Mouse (Mus musculus): ENCODE results near the gene Plcd3. TPM values are rescaled to one million over a fixed set of nuclear protein-coding genes. Genes with fewer than 3 reads are reported as not detected.

Plcd3 gene
- polyA plus RNA-seq, 1 experiment from 2014 or later = 13.6 TPM

- ATAC-seq (replicated peaks; ENCODE audit: extremely low read depth, insufficient read depth, low FRiP score) = no peak
- no peaks in the 10 kb centered on the region for H3K27me3 ChIP-seq (ENCODE audit: control insufficient read depth, insufficient read depth, low read length)
- H3K27ac ChIP-seq (ENCODE audit: low read length) = no peak overlapping the region
- H3K4me3 ChIP-seq (ENCODE audit: low read length) = no peak overlapping the region
- H3K36me3 ChIP-seq (ENCODE audit: control insufficient read depth, insufficient read depth) = no peaks in the 10 kb centered on the region
- H3K9ac ChIP-seq (ENCODE audit: low read length) = no peak overlapping the region
- H3K4me2 ChIP-seq (ENCODE audit: low read depth, low read length) = no peak overlapping the region
- 52% methylated on average over 5 of the region's 5 CpGs for WGBS
- H3K9me3 ChIP-seq (replicated peaks; ENCODE audit: control insufficient read depth, low read length) = no peaks in the 10 kb centered on the region
- H3K4me1 ChIP-seq (ENCODE audit: control insufficient read depth, insufficient read depth, low read length) = peaks cover 12% of the 10 kb centered on the region
These were observed 18.2 kb upstream of the Plcd3 start for GRCm38 (mm10) chr11:103119609-103120008.

- Histone ChIP-seq H3K4me1 (ENCODE audit: control insufficient read depth, insufficient read depth, low read length) (peaks cover 15% of the 10 kb centered on the region), H3K9ac (ENCODE audit: low read length) (0 out of 2 replicates have a peak overlapping the region, but pooled peaks have one; percentile 26), H3K9me3 (replicated peaks; ENCODE audit: control insufficient read depth, low read length) (no peaks in the 10 kb centered on the region), H3K4me3 (ENCODE audit: low read length) (no peak overlapping the region; the same call in 1 of the 2 replicates), H3K27me3 (ENCODE audit: control insufficient read depth, insufficient read depth, low read length) (no peaks in the 10 kb centered on the region), H3K27ac (ENCODE audit: low read length) (no peak overlapping the region), H3K4me2 (ENCODE audit: low read depth, low read length) (peak overlapping the region; percentile 93), H3K36me3 (ENCODE audit: control insufficient read depth, insufficient read depth) (no peaks in the 10 kb centered on the region)
- no peak for ATAC-seq (replicated peaks; ENCODE audit: extremely low read depth, insufficient read depth, low FRiP score)
- 79% methylated on average over 2 of the region's 2 CpGs for WGBS
These were observed 17.4 kb upstream of the Plcd3 start for GRCm38 (mm10) chr11:103118866-103119265.

- H3K9me3 ChIP-seq (replicated peaks; ENCODE audit: control insufficient read depth, low read length) = no peaks in the 10 kb centered on the region
- peak overlapping the region; percentile 72 for H3K4me3 ChIP-seq (ENCODE audit: low read length)
- peak overlapping the region; percentile 91 for H3K27ac ChIP-seq (ENCODE audit: low read length)
- no peaks in the 10 kb centered on the region for H3K27me3 ChIP-seq (ENCODE audit: control insufficient read depth, insufficient read depth, low read length)
- under 1% methylated on average over 38 of the region's 38 CpGs for WGBS
- H3K36me3 ChIP-seq (ENCODE audit: control insufficient read depth, insufficient read depth) = no peaks in the 10 kb centered on the region
- H3K4me2 ChIP-seq (ENCODE audit: low read depth, low read length) = peak overlapping the region; percentile 93
- no peak for ATAC-seq (replicated peaks; ENCODE audit: extremely low read depth, insufficient read depth, low FRiP score)
- H3K9ac ChIP-seq (ENCODE audit: low read length) = peak overlapping the region; percentile 76
- H3K4me1 ChIP-seq (ENCODE audit: control insufficient read depth, insufficient read depth, low read length) = peaks cover 21% of the 10 kb centered on the region
These were observed 16.1 kb upstream of the Plcd3 start for GRCm38 (mm10) chr11:103117591-103118009.

GRCm38 (mm10) chr11:103116959-103117590 lies 15.6 kb upstream of the Plcd3 start:
- peak overlapping the region; percentile 93 for H3K4me2 ChIP-seq (ENCODE audit: low read depth, low read length)
- H3K27ac ChIP-seq (ENCODE audit: low read length) = peak overlapping the region; percentile 91
- peak overlapping the region; percentile 76 for H3K9ac ChIP-seq (ENCODE audit: low read length)
- H3K9me3 ChIP-seq (replicated peaks; ENCODE audit: control insufficient read depth, low read length) = no peaks in the 10 kb centered on the region
- H3K4me3 ChIP-seq (ENCODE audit: low read length) = peak overlapping the region; percentile 72
- under 1% methylated on average over 35 of the region's 35 CpGs for WGBS
- H3K4me1 ChIP-seq (ENCODE audit: control insufficient read depth, insufficient read depth, low read length) = peaks cover 25% of the 10 kb centered on the region
- no peaks in the 10 kb centered on the region for H3K27me3 ChIP-seq (ENCODE audit: control insufficient read depth, insufficient read depth, low read length)
- no peaks in the 10 kb centered on the region for H3K36me3 ChIP-seq (ENCODE audit: control insufficient read depth, insufficient read depth)
- peak; percentile 26 for ATAC-seq (replicated peaks; ENCODE audit: extremely low read depth, insufficient read depth, low FRiP score)

GRCm38 (mm10) chr11:103116008-103116818 lies 14.8 kb upstream of the Plcd3 start, which contains the start of gene Hexim1:
Gene Hexim1, plus strand, starts transcription at chr11:103116231.
- no peaks in the 10 kb centered on the region for H3K36me3 ChIP-seq (ENCODE audit: control insufficient read depth, insufficient read depth)
- peak within 1 kb of the TSS; percentile 91 for H3K27ac ChIP-seq (ENCODE audit: low read length)
- peaks cover 32% of the 10 kb centered on the region for H3K4me1 ChIP-seq (ENCODE audit: control insufficient read depth, insufficient read depth, low read length)
- peak within 1 kb of the TSS; percentile 93 for H3K4me2 ChIP-seq (ENCODE audit: low read depth, low read length)
- ATAC-seq (replicated peaks; ENCODE audit: extremely low read depth, insufficient read depth, low FRiP score) = peak; percentile 93
- no peaks in the 10 kb centered on the region for H3K27me3 ChIP-seq (ENCODE audit: control insufficient read depth, insufficient read depth, low read length)
- H3K4me3 ChIP-seq (ENCODE audit: low read length) = peak within 1 kb of the TSS; percentile 72
- H3K9ac ChIP-seq (ENCODE audit: low read length) = peak within 1 kb of the TSS; percentile 87
- WGBS = 0% methylated on average over 53 of the region's 53 CpGs
- H3K9me3 ChIP-seq (replicated peaks; ENCODE audit: control insufficient read depth, low read length) = no peaks in the 10 kb centered on the region

GRCm38 (mm10) chr11:103115163-103116007 lies 13.9 kb upstream of the Plcd3 start:
- Histone ChIP-seq H3K4me2 (ENCODE audit: low read depth, low read length) (peak overlapping the region; percentile 83), H3K4me3 (ENCODE audit: low read length) (peak overlapping the region; percentile 62), H3K9me3 (replicated peaks; ENCODE audit: control insufficient read depth, low read length) (no peaks in the 10 kb centered on the region), H3K27ac (ENCODE audit: low read length) (peak overlapping the region; percentile 90), H3K36me3 (ENCODE audit: control insufficient read depth, insufficient read depth) (no peaks in the 10 kb centered on the region), H3K9ac (ENCODE audit: low read length) (peak overlapping the region; percentile 87), H3K4me1 (ENCODE audit: control insufficient read depth, insufficient read depth, low read length) (peaks cover 33% of the 10 kb centered on the region), H3K27me3 (ENCODE audit: control insufficient read depth, insufficient read depth, low read length) (no peaks in the 10 kb centered on the region)
- under 1% methylated on average over 34 of the region's 34 CpGs for WGBS
- peak; percentile 71 for ATAC-seq (replicated peaks; ENCODE audit: extremely low read depth, insufficient read depth, low FRiP score)

GRCm38 (mm10) chr11:103114270-103114943 lies 12.9 kb upstream of the Plcd3 start:
- Histone ChIP-seq H3K4me2 (ENCODE audit: low read depth, low read length) (peak overlapping the region; percentile 83), H3K27ac (ENCODE audit: low read length) (peak overlapping the region; percentile 90), H3K9me3 (replicated peaks; ENCODE audit: control insufficient read depth, low read length) (no peaks in the 10 kb centered on the region), H3K36me3 (ENCODE audit: control insufficient read depth, insufficient read depth) (no peaks in the 10 kb centered on the region), H3K4me3 (ENCODE audit: low read length) (peak overlapping the region; percentile 62), H3K4me1 (ENCODE audit: control insufficient read depth, insufficient read depth, low read length) (peaks cover 33% of the 10 kb centered on the region), H3K27me3 (ENCODE audit: control insufficient read depth, insufficient read depth, low read length) (no peaks in the 10 kb centered on the region), H3K9ac (ENCODE audit: low read length) (peak overlapping the region; percentile 87)
- ATAC-seq (replicated peaks; ENCODE audit: extremely low read depth, insufficient read depth, low FRiP score) = no peak
- 89% methylated on average over 11 of the region's 11 CpGs for WGBS

- ATAC-seq (replicated peaks; ENCODE audit: extremely low read depth, insufficient read depth, low FRiP score) = no peak
These were observed 12.3 kb upstream of the Plcd3 start for GRCm38 (mm10) chr11:103113771-103114170.

More at GRCm38 (mm10) chr11:103113771-103114170, 12.3 kb upstream of the Plcd3 start:
- Histone ChIP-seq H3K36me3 (ENCODE audit: control insufficient read depth, insufficient read depth) (no peaks in the 10 kb centered on the region), H3K9ac (ENCODE audit: low read length) (no peak overlapping the region), H3K27me3 (ENCODE audit: control insufficient read depth, insufficient read depth, low read length) (no peaks in the 10 kb centered on the region), H3K4me2 (ENCODE audit: low read depth, low read length) (no peak overlapping the region), H3K9me3 (replicated peaks; ENCODE audit: control insufficient read depth, low read length) (no peaks in the 10 kb centered on the region), H3K4me3 (ENCODE audit: low read length) (no peak overlapping the region), H3K4me1 (ENCODE audit: control insufficient read depth, insufficient read depth, low read length) (peaks cover 29% of the 10 kb centered on the region), H3K27ac (ENCODE audit: low read length) (no peak overlapping the region)
- WGBS = 86% methylated on average over 4 of the region's 4 CpGs

Measured in heart, embryonic 16.5 days (tissue).